In genomic region chr13:40737761-40738160, GRCm38 (mm10) we compare ENCODE assay signal across 10 mouse cellular contexts. TPM values are rescaled to one million over a fixed set of nuclear protein-coding genes. Genes with fewer than 3 reads are reported as not detected.
DNase-seq lines count a peak whose midpoint lies in the region; ATAC-seq and TF ChIP-seq lines count a peak whose summit lies in the region.
"Had no signal": no experiment of that assay in that cellular context is flagged by ENCODE, and none has a peak within 500 bp of the region (broad histone marks: within the 10 kb centered on the region; RNA-seq: fewer than 3 reads in every experiment).

No protein-coding gene starts in this region.

- peaks cover 100% of the 10 kb centered on the region for H3K27me3 ChIP-seq in forebrain, embryonic 10.5 days (ENCODE audit: poor library complexity, severe bottlenecking)
- peaks cover 87% of the 10 kb centered on the region for H3K27me3 ChIP-seq in forebrain, embryonic 16.5 days (replicated peaks; ENCODE audit: control insufficient read depth, insufficient read depth, low read length)
- peaks cover 98% of the 10 kb centered on the region for H3K27me3 ChIP-seq in E14TG2a.4 (ENCODE audit: insufficient read depth, low read length)
- H3K27me3 ChIP-seq in hindbrain, embryonic 12.5 days, result peaks cover 99% of the 10 kb centered on the region
- peaks cover 88% of the 10 kb centered on the region for H3K27me3 ChIP-seq in midbrain, embryonic 15.5 days (replicated peaks)

- WGBS in forebrain, embryonic 10.5 days, result under 1% methylated on average over 19 of the region's 22 CpGs
- WGBS in forebrain, embryonic 16.5 days, result under 1% methylated on average over 22 of the region's 22 CpGs
- 1% methylated on average over 19 of the region's 22 CpGs for WGBS in hindbrain, embryonic 12.5 days
- WGBS in midbrain, embryonic 15.5 days, result under 1% methylated on average over 21 of the region's 22 CpGs

- no peaks in the 10 kb centered on the region for H3K36me3 ChIP-seq in forebrain, embryonic 10.5 days (replicated peaks)
- H3K36me3 ChIP-seq in forebrain, embryonic 16.5 days (ENCODE audit: control insufficient read depth, insufficient read depth), result no peaks in the 10 kb centered on the region
- H3K36me3 ChIP-seq in E14TG2a.4 (ENCODE audit: insufficient read depth, low read length), result no peaks in the 10 kb centered on the region
- H3K36me3 ChIP-seq in hindbrain, embryonic 12.5 days, result no peaks in the 10 kb centered on the region
- no peaks in the 10 kb centered on the region for H3K36me3 ChIP-seq in midbrain, embryonic 15.5 days (replicated peaks)

- no peak overlapping the region for H3K9ac ChIP-seq in forebrain, embryonic 16.5 days (replicated peaks; ENCODE audit: low read depth, low read length)
- no peak overlapping the region for H3K9ac ChIP-seq in hindbrain, embryonic 12.5 days
- H3K9ac ChIP-seq in midbrain, embryonic 15.5 days, result no peak overlapping the region

- H3K4me3 ChIP-seq in forebrain, embryonic 10.5 days, result peak overlapping the region; percentile 18; the same call in 1 of the 2 replicates
- no peak overlapping the region for H3K4me3 ChIP-seq in forebrain, embryonic 16.5 days (replicated peaks; ENCODE audit: low read length)
- H3K4me3 ChIP-seq in E14TG2a.4 (replicated peaks; ENCODE audit: low read length), result peak overlapping the region; percentile 53
- no peak overlapping the region for H3K4me3 ChIP-seq in hindbrain, embryonic 12.5 days
- H3K4me3 ChIP-seq in midbrain, embryonic 15.5 days, result no peak overlapping the region

- H3K4me1 ChIP-seq in forebrain, embryonic 10.5 days, result peaks cover 52% of the 10 kb centered on the region
- peaks cover 23% of the 10 kb centered on the region for H3K4me1 ChIP-seq in forebrain, embryonic 16.5 days (replicated peaks; ENCODE audit: control insufficient read depth, insufficient read depth, low read length)
- H3K4me1 ChIP-seq in E14TG2a.4 (replicated peaks; ENCODE audit: low read depth, low read length), result peaks cover 52% of the 10 kb centered on the region
- peaks cover 20% of the 10 kb centered on the region for H3K4me1 ChIP-seq in hindbrain, embryonic 12.5 days
- H3K4me1 ChIP-seq in midbrain, embryonic 15.5 days, result peaks cover 27% of the 10 kb centered on the region

- no peak overlapping the region for H3K27ac ChIP-seq in forebrain, embryonic 10.5 days
- no peak overlapping the region for H3K27ac ChIP-seq in forebrain, embryonic 16.5 days (ENCODE audit: low read length)
- H3K27ac ChIP-seq in hindbrain, embryonic 12.5 days, result no peak overlapping the region
- no peak overlapping the region for H3K27ac ChIP-seq in midbrain, embryonic 15.5 days

- no peak overlapping the region for H3K4me2 ChIP-seq in forebrain, embryonic 16.5 days (ENCODE audit: low read length)
- H3K4me2 ChIP-seq in hindbrain, embryonic 12.5 days (replicated peaks), result peak overlapping the region; percentile 22; the same call in 1 of the 2 replicates
- peak overlapping the region; percentile 23; the same call in 1 of the 2 replicates for H3K4me2 ChIP-seq in midbrain, embryonic 15.5 days

- ATAC-seq in forebrain, embryonic 16.5 days, result no peak
- ATAC-seq in hindbrain, embryonic 12.5 days (ENCODE audit: low FRiP score), result no peak
- ATAC-seq in midbrain, embryonic 15.5 days (replicated peaks), result peak; percentile 7; the same call in 1 of the 2 replicates

- intact Hi-C loops in gastrocnemius, postnatal 36 days (cut with DNase I), result loop anchor here (10.0 kb wide), 1 partner anchor 1317 kb away; the partner anchor contains the start of gene Hivep1

- DNase-seq in forebrain, embryonic 10.5 days (ENCODE audit: extremely low spot score, low spot score), result peak; percentile 31
- DNase-seq in adrenal gland, postnatal 14 days, result no peak
- DNase-seq in layer of hippocampus, adult 18-20 months (ENCODE audit: low spot score in 2 of 2), result no peak
- DNase-seq in gastrocnemius, postnatal 36 days, result no peak
- DNase-seq: heart, adult 18-20 months had no signal

- TF ChIP-seq CTCF in E14TG2a.4 (conservative IDR thresholded peaks at IDR 0.05; ENCODE audit: low read length), result no peak

- no peaks in the 10 kb centered on the region for H3K9me3 ChIP-seq in forebrain, embryonic 10.5 days
- H3K9me3 ChIP-seq in forebrain, embryonic 16.5 days (ENCODE audit: control insufficient read depth, low read length), result no peaks in the 10 kb centered on the region
- H3K9me3 ChIP-seq in E14TG2a.4 (ENCODE audit: low read length), result peaks cover 30% of the 10 kb centered on the region
- H3K9me3 ChIP-seq in hindbrain, embryonic 12.5 days (replicated peaks), result no peaks in the 10 kb centered on the region
- H3K9me3 ChIP-seq in midbrain, embryonic 15.5 days, result no peaks in the 10 kb centered on the region

RNA-seq across cellular contexts. Expression of gene Tfap2a, which starts 0.4 kb away (rescaled TPM):
- 5.1 and 5.3 TPM in 2 replicates for polyA plus RNA-seq in forebrain, embryonic 10.5 days (2016; fragmentation: Nextera tagmentation; extraction: Ambion mirVana)
- 0.41 and 0.55 TPM in 2 replicates for polyA plus RNA-seq in forebrain, embryonic 16.5 days (2015; fragmentation: Nextera tagmentation; extraction: Ambion mirVana)
- polyA plus RNA-seq in hindbrain, embryonic 12.5 days (2016; fragmentation: Nextera tagmentation; extraction: Ambion mirVana), result 20.5 and 21.1 TPM in 2 replicates
- polyA plus RNA-seq in midbrain, embryonic 15.5 days (2015; fragmentation: Nextera tagmentation; extraction: Ambion mirVana), result 4.1 and 5.5 TPM in 2 replicates
- total RNA-seq in adrenal gland, postnatal 14 days (2021), result 0.30 and 0.38 TPM in 2 replicates
- total RNA-seq in layer of hippocampus, adult 18-20 months (2021), result under 1 TPM; 0.27 to 0.30 TPM
- total RNA-seq in gastrocnemius, postnatal 36 days (2021), result not detected
- total RNA-seq: liver, adult 2 months had no signal

Comparison
In these comparisons a context has a peak if more than half of its experiments do, and no peak if none do; other contexts are left out.
1. H3K4me3 ChIP-seq: peak in forebrain, embryonic 10.5 days (single experiment) and E14TG2a.4 (single experiment); none in forebrain, embryonic 16.5 days (single experiment), hindbrain, embryonic 12.5 days (single experiment) and midbrain, embryonic 15.5 days (single experiment).